Mouse (Mus musculus): ENCODE data around the gene Slc35f3. TPM values are rescaled to one million over a fixed set of nuclear protein-coding genes. Genes with fewer than 3 reads are reported as not detected.

The Slc35f3 gene
- polyA plus RNA-seq, 1 experiment from 2014 or later = 0.56 TPM

- Histone ChIP-seq H3K4me2 (replicated peaks) (no peak overlapping the region), H3K4me3 (no peak overlapping the region), H3K36me3 (no peaks in the 10 kb centered on the region), H3K27me3 (no peaks in the 10 kb centered on the region), H3K4me1 (no peaks in the 10 kb centered on the region), H3K9me3 (replicated peaks) (no peaks in the 10 kb centered on the region), H3K9ac (no peak overlapping the region), H3K27ac (no peak overlapping the region)
- no peak for ATAC-seq (ENCODE audit: low FRiP score)
- WGBS = 81% methylated on average over 1 of the region's 1 CpGs
These were observed 42.8 kb downstream of the Slc35f3 start for GRCm38 (mm10) chr8:126341200-126341599.

- ATAC-seq (ENCODE audit: low FRiP score) = no peak
- Histone ChIP-seq H3K4me2 (replicated peaks) (no peak overlapping the region), H3K4me3 (no peak overlapping the region), H3K4me1 (no peaks in the 10 kb centered on the region), H3K9me3 (replicated peaks) (no peaks in the 10 kb centered on the region), H3K36me3 (no peaks in the 10 kb centered on the region), H3K27me3 (no peaks in the 10 kb centered on the region), H3K27ac (no peak overlapping the region), H3K9ac (no peak overlapping the region)
- 87% methylated on average over 5 of the region's 5 CpGs for WGBS
These were observed 45.1 kb downstream of the Slc35f3 start for GRCm38 (mm10) chr8:126343427-126343826.

GRCm38 (mm10) chr8:126345100-126345499 lies 46.7 kb downstream of the Slc35f3 start:
- no peak overlapping the region for H3K9ac ChIP-seq
- H3K9me3 ChIP-seq (replicated peaks) = no peaks in the 10 kb centered on the region
- ATAC-seq (ENCODE audit: low FRiP score) = no peak
- no peaks in the 10 kb centered on the region for H3K4me1 ChIP-seq
- H3K36me3 ChIP-seq = no peaks in the 10 kb centered on the region
- H3K4me3 ChIP-seq = no peak overlapping the region
- WGBS = 63% methylated on average over 4 of the region's 4 CpGs
- H3K27ac ChIP-seq = no peak overlapping the region
- H3K27me3 ChIP-seq = no peaks in the 10 kb centered on the region
- H3K4me2 ChIP-seq (replicated peaks) = no peak overlapping the region

- WGBS = 88% methylated on average over 1 of the region's 1 CpGs
- Histone ChIP-seq H3K36me3 (no peaks in the 10 kb centered on the region), H3K4me3 (no peak overlapping the region)
These were observed 54.9 kb downstream of the Slc35f3 start for GRCm38 (mm10) chr8:126353259-126353658.

GRCm38 (mm10) chr8:126357946-126358345 lies 59.6 kb downstream of the Slc35f3 start:
- H3K9ac ChIP-seq = no peak overlapping the region
- no peaks in the 10 kb centered on the region for H3K36me3 ChIP-seq
- H3K27ac ChIP-seq = no peak overlapping the region
- ATAC-seq (ENCODE audit: low FRiP score) = no peak
- no peak overlapping the region for H3K4me3 ChIP-seq
- no peaks in the 10 kb centered on the region for H3K9me3 ChIP-seq (replicated peaks)
- 25% methylated on average over 3 of the region's 3 CpGs for WGBS
- H3K4me1 ChIP-seq = 0 out of 2 replicates have a peak, but pooled peaks cover 3% of the 10 kb centered on the region
- no peak overlapping the region for H3K4me2 ChIP-seq (replicated peaks)
- H3K27me3 ChIP-seq = no peaks in the 10 kb centered on the region

More at GRCm38 (mm10) chr8:126353259-126353658, 54.9 kb downstream of the Slc35f3 start:
- no peak overlapping the region for H3K9ac ChIP-seq
- no peaks in the 10 kb centered on the region for H3K27me3 ChIP-seq
- no peak overlapping the region for H3K4me2 ChIP-seq (replicated peaks)
- H3K27ac ChIP-seq = no peak overlapping the region
- no peak for ATAC-seq (ENCODE audit: low FRiP score)
- no peaks in the 10 kb centered on the region for H3K9me3 ChIP-seq (replicated peaks)
- no peaks in the 10 kb centered on the region for H3K4me1 ChIP-seq

- Histone ChIP-seq H3K27me3 (no peaks in the 10 kb centered on the region), H3K9me3 (replicated peaks) (no peaks in the 10 kb centered on the region), H3K27ac (no peak overlapping the region), H3K9ac (no peak overlapping the region), H3K4me2 (replicated peaks) (no peak overlapping the region), H3K36me3 (no peaks in the 10 kb centered on the region), H3K4me1 (0 out of 2 replicates have a peak, but pooled peaks cover 3% of the 10 kb centered on the region), H3K4me3 (no peak overlapping the region)
- 60% methylated on average over 6 of the region's 6 CpGs for WGBS
- no peak for ATAC-seq (ENCODE audit: low FRiP score)
These were observed 60.9 kb downstream of the Slc35f3 start for GRCm38 (mm10) chr8:126359296-126359695.

GRCm38 (mm10) chr8:126360106-126360505 lies 61.7 kb downstream of the Slc35f3 start:
- no peaks in the 10 kb centered on the region for H3K27me3 ChIP-seq
- WGBS = 79% methylated on average over 11 of the region's 11 CpGs
- no peak overlapping the region for H3K9ac ChIP-seq
- 0 out of 2 replicates have a peak, but pooled peaks cover 3% of the 10 kb centered on the region for H3K4me1 ChIP-seq
- no peaks in the 10 kb centered on the region for H3K9me3 ChIP-seq (replicated peaks)
- H3K36me3 ChIP-seq = no peaks in the 10 kb centered on the region
- no peak overlapping the region for H3K4me2 ChIP-seq (replicated peaks)
- no peak overlapping the region for H3K4me3 ChIP-seq
- H3K27ac ChIP-seq = no peak overlapping the region
- ATAC-seq (ENCODE audit: low FRiP score) = no peak

- 73% methylated on average over 5 of the region's 5 CpGs for WGBS
- no peak overlapping the region for H3K9ac ChIP-seq
- H3K36me3 ChIP-seq = no peaks in the 10 kb centered on the region
- H3K27ac ChIP-seq = no peak overlapping the region
- no peaks in the 10 kb centered on the region for H3K9me3 ChIP-seq (replicated peaks)
- no peak overlapping the region for H3K4me3 ChIP-seq
- no peaks in the 10 kb centered on the region for H3K27me3 ChIP-seq
- no peak overlapping the region for H3K4me2 ChIP-seq (replicated peaks)
- H3K4me1 ChIP-seq = 0 out of 2 replicates have a peak, but pooled peaks cover 3% of the 10 kb centered on the region
- ATAC-seq (ENCODE audit: low FRiP score) = no peak
These were observed 62.3 kb downstream of the Slc35f3 start for GRCm38 (mm10) chr8:126360701-126361100.

- no peaks in the 10 kb centered on the region for H3K9me3 ChIP-seq (replicated peaks)
- H3K27ac ChIP-seq = no peak overlapping the region
- H3K36me3 ChIP-seq = no peaks in the 10 kb centered on the region
- no peak for ATAC-seq (ENCODE audit: low FRiP score)
- H3K27me3 ChIP-seq = no peaks in the 10 kb centered on the region
- H3K4me1 ChIP-seq = no peaks in the 10 kb centered on the region
- H3K4me2 ChIP-seq (replicated peaks) = no peak overlapping the region
- H3K9ac ChIP-seq = no peak overlapping the region
- 79% methylated on average over 3 of the region's 3 CpGs for WGBS
- no peak overlapping the region for H3K4me3 ChIP-seq
These were observed 67.9 kb downstream of the Slc35f3 start for GRCm38 (mm10) chr8:126366251-126366650.

- Histone ChIP-seq H3K27me3 (no peaks in the 10 kb centered on the region), H3K4me3 (no peak overlapping the region), H3K9ac (no peak overlapping the region), H3K9me3 (replicated peaks) (no peaks in the 10 kb centered on the region), H3K4me2 (replicated peaks) (no peak overlapping the region), H3K27ac (no peak overlapping the region), H3K4me1 (no peaks in the 10 kb centered on the region), H3K36me3 (no peaks in the 10 kb centered on the region)
- 86% methylated on average over 10 of the region's 10 CpGs for WGBS
- ATAC-seq (ENCODE audit: low FRiP score) = no peak
These were observed 70.1 kb downstream of the Slc35f3 start for GRCm38 (mm10) chr8:126368349-126369054.

GRCm38 (mm10) chr8:126371871-126372270 lies 73.5 kb downstream of the Slc35f3 start:
- no peaks in the 10 kb centered on the region for H3K27me3 ChIP-seq
- no peak for ATAC-seq (ENCODE audit: low FRiP score)
- 81% methylated on average over 3 of the region's 3 CpGs for WGBS
- no peak overlapping the region for H3K4me3 ChIP-seq
- H3K27ac ChIP-seq = no peak overlapping the region
- no peak overlapping the region for H3K9ac ChIP-seq
- H3K9me3 ChIP-seq (replicated peaks) = no peaks in the 10 kb centered on the region
- H3K4me2 ChIP-seq (replicated peaks) = no peak overlapping the region
- H3K4me1 ChIP-seq = no peaks in the 10 kb centered on the region
- H3K36me3 ChIP-seq = no peaks in the 10 kb centered on the region

GRCm38 (mm10) chr8:126379580-126379979 lies 81.2 kb downstream of the Slc35f3 start:
- Histone ChIP-seq H3K9ac (no peak overlapping the region), H3K27me3 (no peaks in the 10 kb centered on the region), H3K4me2 (replicated peaks) (no peak overlapping the region), H3K36me3 (no peaks in the 10 kb centered on the region), H3K9me3 (replicated peaks) (no peaks in the 10 kb centered on the region), H3K4me3 (no peak overlapping the region), H3K27ac (no peak overlapping the region), H3K4me1 (no peaks in the 10 kb centered on the region)
- 89% methylated on average over 6 of the region's 6 CpGs for WGBS
- ATAC-seq (ENCODE audit: low FRiP score) = no peak

GRCm38 (mm10) chr8:126380141-126380540 lies 81.8 kb downstream of the Slc35f3 start:
- Histone ChIP-seq H3K4me1 (no peaks in the 10 kb centered on the region), H3K27ac (no peak overlapping the region), H3K4me2 (replicated peaks) (no peak overlapping the region), H3K9me3 (replicated peaks) (no peaks in the 10 kb centered on the region), H3K9ac (no peak overlapping the region), H3K27me3 (no peaks in the 10 kb centered on the region), H3K4me3 (no peak overlapping the region), H3K36me3 (no peaks in the 10 kb centered on the region)
- 47% methylated on average over 2 of the region's 2 CpGs for whole genome bisulfite sequencing
- no peak for ATAC-seq (ENCODE audit: low FRiP score)

Data from hindbrain, embryonic 12.5 days (tissue).